Mouse (Mus musculus) forebrain, embryonic 10.5 days (tissue): ENCODE results near the gene Igsf21. TPM values are rescaled to one million over a fixed set of nuclear protein-coding genes. Genes with fewer than 3 reads are reported as not detected.
A peak's percentile ranks its signal among the peaks of the same experiment; 100 is the strongest.

Experiments
- DNase-seq: peaks from one replicate; pipeline ENCODE4 v3.0.0-alpha.2; 2017; ENCODE audit warnings: low spot score; ENCODE audit errors: extremely low spot score
- H3K27ac ChIP-seq: fragments of 300-500 bp; sonication (generic); 2 replicates; pipeline ENCODE4 v1.5.1; 2016; ENCODE audit warnings: mild to moderate bottlenecking
- H3K27me3 ChIP-seq: fragments of 300-500 bp; sonication (generic); 2 replicates; pipeline ENCODE4 v1.6.1; 2016; ENCODE audit warnings: mild to moderate bottlenecking; ENCODE audit not compliant: poor library complexity, severe bottlenecking
- H3K36me3 ChIP-seq: fragments of 300-500 bp; sonication (generic); replicated peaks from 2 replicates; pipeline ENCODE4 v1.6.1; 2016; ENCODE audit warnings: mild to moderate bottlenecking, moderate library complexity
- H3K4me1 ChIP-seq: fragments of 300-500 bp; sonication (generic); 2 replicates; pipeline ENCODE4 v1.6.1; 2016
- H3K4me3 ChIP-seq: fragments of 300-500 bp; sonication (generic); 2 replicates; pipeline ENCODE4 v1.5.1; 2016; ENCODE audit warnings: mild to moderate bottlenecking, moderate library complexity
- H3K9me3 ChIP-seq: fragments of 300-500 bp; sonication (generic); 2 replicates; pipeline ENCODE4 v1.6.1; 2016; ENCODE audit warnings: mild to moderate bottlenecking, moderate library complexity
- WGBS: fragments of 180-500 bp; shearing (Covaris S2); methylation state at CpG from one replicate; pipeline ENCODE4 v1.1.7; 2016; 5-methylcytosine and 5-hydroxymethylcytosine counted together
- polyA plus RNA-seq: library from polyadenylated mRNA; unstranded; fragments of >200 nt; fragmentation: Nextera tagmentation; extraction: Ambion mirVana; gene quantifications from 2 replicates; pipeline ENCODE4 v1.2.1, GENCODE M21; 2016

The Igsf21 gene
- polyA plus RNA-seq, 1 experiment from 2014 or later, result 4.6 TPM

DNA sequence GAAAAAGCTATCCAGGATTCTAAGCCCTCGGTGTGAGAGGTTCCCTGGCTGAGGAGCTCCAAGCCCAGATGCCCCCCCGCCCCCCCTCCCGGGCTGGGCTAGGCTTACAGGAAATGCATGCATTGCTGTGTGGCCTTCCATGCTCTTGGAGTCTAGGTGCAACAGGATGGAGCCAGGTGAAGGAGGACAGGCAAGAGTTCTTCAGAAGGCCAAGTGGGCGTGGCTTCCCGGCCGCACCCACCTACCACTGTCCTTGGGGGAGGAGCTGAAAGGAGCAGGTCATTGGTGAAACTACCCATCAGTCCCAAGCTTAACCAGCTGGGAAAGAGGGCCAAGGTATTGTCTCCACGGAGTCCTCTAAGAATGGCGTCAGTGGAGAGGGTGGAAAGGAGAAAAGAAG lies 1.8 kb upstream of the Igsf21 start:
- DNase-seq, result no peak
- no peak overlapping the region for H3K27ac ChIP-seq
- 4% methylated on average over 8 of the region's 8 CpGs for WGBS
- peaks cover 59% of the 10 kb centered on the region for H3K4me1 ChIP-seq
- H3K27me3 ChIP-seq, result peaks cover 85% of the 10 kb centered on the region
- H3K4me3 ChIP-seq, result no peak overlapping the region
- H3K9me3 ChIP-seq, result no peaks in the 10 kb centered on the region
- H3K36me3 ChIP-seq, result no peaks in the 10 kb centered on the region

GRCm38 (mm10) chr4:140247006-140248003 lies 721 bp upstream of the Igsf21 start:
- H3K27me3 ChIP-seq, result peaks cover 93% of the 10 kb centered on the region
- H3K36me3 ChIP-seq, result no peaks in the 10 kb centered on the region
- peak; percentile 22 for DNase-seq
- no peaks in the 10 kb centered on the region for H3K9me3 ChIP-seq
- 6% methylated on average over 28 of the region's 28 CpGs for WGBS
- peaks cover 70% of the 10 kb centered on the region for H3K4me1 ChIP-seq
- no peak overlapping the region for H3K27ac ChIP-seq
- peak overlapping the region; percentile 66 for H3K4me3 ChIP-seq

- Histone ChIP-seq H3K4me3 (peak overlapping the region; percentile 66), H3K36me3 (no peaks in the 10 kb centered on the region), H3K27me3 (peaks cover 100% of the 10 kb centered on the region), H3K4me1 (peaks cover 83% of the 10 kb centered on the region), H3K9me3 (no peaks in the 10 kb centered on the region), H3K27ac (peak overlapping the region; percentile 81)
- WGBS, result 4% methylated on average over 23 of the region's 23 CpGs
- peak; percentile 32 for DNase-seq
Measured at GRCm38 (mm10) chr4:140245286-140246179, 1.1 kb downstream of the Igsf21 start.

DNA sequence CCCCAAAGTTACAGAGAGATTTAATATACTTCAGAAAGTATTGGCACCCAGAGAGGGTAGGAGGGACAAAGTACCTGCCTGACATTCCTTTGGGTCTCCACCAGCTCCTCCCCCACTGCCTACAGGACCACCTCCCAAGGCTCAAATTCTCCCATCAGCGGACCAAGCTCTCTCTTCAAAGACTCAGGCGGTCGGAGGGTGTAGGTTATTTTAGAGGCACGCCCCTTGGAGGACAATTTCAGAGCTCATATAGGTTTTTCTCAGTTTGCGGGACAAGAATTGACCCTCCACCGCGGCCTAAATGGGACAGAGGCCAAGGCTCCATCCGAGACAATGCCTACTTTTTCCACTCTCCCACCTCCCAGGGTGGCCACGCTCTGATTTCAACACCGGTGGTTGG lies 1.7 kb downstream of the Igsf21 start:
- DNase-seq, result no peak
- no peak overlapping the region for H3K27ac ChIP-seq
- peaks cover 83% of the 10 kb centered on the region for H3K4me1 ChIP-seq
- H3K4me3 ChIP-seq, result peak overlapping the region; percentile 66
- H3K36me3 ChIP-seq, result no peaks in the 10 kb centered on the region
- H3K27me3 ChIP-seq, result peaks cover 100% of the 10 kb centered on the region
- WGBS, result 1% methylated on average over 10 of the region's 10 CpGs
- no peaks in the 10 kb centered on the region for H3K9me3 ChIP-seq

DNA sequence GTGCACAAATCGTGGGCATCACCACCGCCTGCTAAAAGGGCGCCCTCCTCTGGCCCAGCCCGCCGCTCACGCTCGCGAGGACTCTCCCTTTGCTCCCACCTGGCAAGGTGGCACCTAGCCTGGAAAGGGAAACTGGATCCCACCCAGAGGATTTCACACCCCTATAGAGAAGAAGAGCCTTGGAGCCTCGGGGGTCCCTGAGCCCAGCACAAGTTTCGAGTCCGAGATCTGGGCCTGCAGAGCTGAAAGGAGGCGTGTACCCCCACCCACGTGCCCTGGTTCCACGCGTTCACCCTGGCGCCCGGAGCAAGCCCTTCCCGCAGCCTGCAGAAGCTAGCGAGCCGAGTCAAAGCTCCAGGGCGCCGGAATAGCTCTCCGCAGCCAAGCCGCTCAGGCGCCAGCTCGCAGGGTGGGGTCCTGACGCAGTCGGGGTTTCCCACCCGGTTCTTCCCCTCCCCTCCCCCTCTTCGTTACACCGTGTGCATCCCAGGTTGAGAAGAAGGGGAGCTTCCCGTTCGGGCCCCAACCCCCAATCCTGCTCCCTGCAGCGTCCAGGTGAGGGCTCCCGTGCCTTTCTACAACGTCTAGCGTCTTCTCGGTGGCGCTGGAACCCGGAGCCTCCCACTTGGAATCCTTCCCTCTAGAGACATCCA lies 2.3 kb downstream of the Igsf21 start:
- no peaks in the 10 kb centered on the region for H3K9me3 ChIP-seq
- no peak for DNase-seq
- peaks cover 94% of the 10 kb centered on the region for H3K27me3 ChIP-seq
- H3K4me3 ChIP-seq, result peak overlapping the region; percentile 66
- H3K36me3 ChIP-seq, result no peaks in the 10 kb centered on the region
- H3K27ac ChIP-seq, result 0 out of 2 replicates have a peak overlapping the region, but pooled peaks have one; percentile 16
- H3K4me1 ChIP-seq, result peaks cover 81% of the 10 kb centered on the region
- 3% methylated on average over 40 of the region's 40 CpGs for WGBS

- H3K27ac ChIP-seq, result no peak overlapping the region
- no peaks in the 10 kb centered on the region for H3K36me3 ChIP-seq
- peaks cover 84% of the 10 kb centered on the region for H3K27me3 ChIP-seq
- 15% methylated on average over 16 of the region's 16 CpGs for WGBS
- no peaks in the 10 kb centered on the region for H3K9me3 ChIP-seq
- H3K4me3 ChIP-seq, result peak overlapping the region; percentile 6; the same call in 1 of the 2 replicates
- no peak for DNase-seq
- peaks cover 71% of the 10 kb centered on the region for H3K4me1 ChIP-seq
Measured at GRCm38 (mm10) chr4:140243231-140243630, 3.4 kb downstream of the Igsf21 start.

DNA sequence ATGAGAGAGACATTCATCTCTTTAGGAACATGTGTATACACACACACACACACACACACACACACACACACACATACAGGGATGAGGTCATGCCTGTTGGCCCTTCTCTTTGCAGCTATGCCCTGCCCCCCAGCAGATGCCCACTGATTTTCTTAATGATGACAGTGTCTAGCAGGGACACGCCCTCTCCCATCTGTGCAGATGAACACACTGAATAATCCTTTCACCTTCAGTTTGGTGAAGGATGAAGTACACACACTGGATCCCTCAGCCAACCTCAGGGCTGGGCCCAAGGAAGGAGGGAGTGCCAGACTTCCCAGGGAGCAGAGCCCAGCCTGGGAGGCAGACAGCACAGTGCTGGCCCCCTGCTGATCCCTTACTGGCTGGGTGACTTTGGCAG lies 4.3 kb downstream of the Igsf21 start:
- WGBS, result 68% methylated on average over 1 of the region's 1 CpGs
- peaks cover 81% of the 10 kb centered on the region for H3K27me3 ChIP-seq
- no peaks in the 10 kb centered on the region for H3K9me3 ChIP-seq
- H3K27ac ChIP-seq, result no peak overlapping the region
- H3K4me3 ChIP-seq, result no peak overlapping the region
- DNase-seq, result no peak
- H3K36me3 ChIP-seq, result no peaks in the 10 kb centered on the region
- H3K4me1 ChIP-seq, result peaks cover 71% of the 10 kb centered on the region

GRCm38 (mm10) chr4:140237305-140237741 lies 9.3 kb downstream of the Igsf21 start:
- WGBS, result 12% methylated on average over 10 of the region's 10 CpGs
- Histone ChIP-seq H3K4me3 (no peak overlapping the region), H3K27ac (peak overlapping the region; percentile 75), H3K36me3 (no peaks in the 10 kb centered on the region), H3K27me3 (peaks cover 32% of the 10 kb centered on the region), H3K9me3 (no peaks in the 10 kb centered on the region), H3K4me1 (peaks cover 46% of the 10 kb centered on the region)
- no peak for DNase-seq

- H3K9me3 ChIP-seq, result no peaks in the 10 kb centered on the region
- 81% methylated on average over 9 of the region's 9 CpGs for WGBS
Measured at GRCm38 (mm10) chr4:140235361-140236153, 11.0 kb downstream of the Igsf21 start.

DNA sequence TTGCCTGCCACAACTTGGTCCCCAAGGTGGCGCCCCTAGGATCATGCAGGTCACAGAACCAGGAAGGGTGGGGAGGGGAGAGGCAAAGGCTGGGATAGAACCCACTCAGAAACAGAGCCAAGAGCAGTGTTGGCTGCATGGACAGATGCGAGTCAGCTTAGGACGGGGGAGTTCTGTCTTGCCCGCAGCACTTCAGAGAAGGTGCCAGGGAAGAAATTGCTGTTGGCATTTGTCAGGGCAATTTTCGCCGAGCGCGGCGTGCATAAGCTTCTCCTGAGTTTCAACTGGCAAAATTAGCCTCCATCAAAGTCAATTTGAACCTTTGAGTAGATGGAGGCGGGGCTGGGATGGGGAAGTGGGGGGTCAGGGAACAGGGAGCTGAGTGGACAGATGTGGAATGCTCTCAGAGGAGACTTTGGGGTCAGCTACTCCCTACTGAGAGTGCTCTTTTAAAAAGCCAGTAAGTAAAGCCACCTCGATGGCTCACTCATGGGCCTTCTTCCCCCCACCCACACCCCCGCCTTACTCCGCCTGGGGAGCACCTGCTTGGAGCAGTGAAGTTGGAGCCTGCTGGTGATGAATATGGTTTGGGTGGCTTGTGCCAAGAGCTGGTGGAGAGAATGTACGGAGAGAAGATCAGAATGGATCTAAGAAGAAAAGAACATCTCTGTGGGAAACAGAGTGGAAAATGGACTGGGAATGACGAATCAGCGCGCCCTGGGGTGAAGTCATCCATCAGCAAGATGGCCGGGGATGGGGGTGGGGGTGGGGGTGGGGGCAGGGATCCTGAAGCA lies 12.0 kb downstream of the Igsf21 start:
- no peak for DNase-seq
- Histone ChIP-seq H3K27me3 (peaks cover 7% of the 10 kb centered on the region), H3K9me3 (no peaks in the 10 kb centered on the region), H3K27ac (no peak overlapping the region), H3K4me1 (peaks cover 34% of the 10 kb centered on the region), H3K36me3 (no peaks in the 10 kb centered on the region), H3K4me3 (no peak overlapping the region)
- WGBS, result 84% methylated on average over 18 of the region's 18 CpGs

More at GRCm38 (mm10) chr4:140235361-140236153, 11.0 kb downstream of the Igsf21 start:
- Histone ChIP-seq H3K27me3 (peaks cover 14% of the 10 kb centered on the region), H3K36me3 (no peaks in the 10 kb centered on the region), H3K4me1 (peaks cover 33% of the 10 kb centered on the region), H3K4me3 (no peak overlapping the region), H3K27ac (no peak overlapping the region)
- no peak for DNase-seq

- peaks cover 46% of the 10 kb centered on the region for H3K4me1 ChIP-seq
- H3K9me3 ChIP-seq, result no peaks in the 10 kb centered on the region
- H3K4me3 ChIP-seq, result no peak overlapping the region
- 0 out of 2 replicates have a peak overlapping the region, but pooled peaks have one; percentile 25 for H3K27ac ChIP-seq
- no peaks in the 10 kb centered on the region for H3K36me3 ChIP-seq
- DNase-seq, result no peak
- WGBS, result 63% methylated on average over 5 of the region's 7 CpGs
- H3K27me3 ChIP-seq, result peaks cover 16% of the 10 kb centered on the region; the same call in 1 of the 2 replicates
Measured at GRCm38 (mm10) chr4:140227837-140228236, 18.7 kb downstream of the Igsf21 start.
